8 mouse cellular contexts compared by ENCODE assay signal in the genomic region with DNA sequence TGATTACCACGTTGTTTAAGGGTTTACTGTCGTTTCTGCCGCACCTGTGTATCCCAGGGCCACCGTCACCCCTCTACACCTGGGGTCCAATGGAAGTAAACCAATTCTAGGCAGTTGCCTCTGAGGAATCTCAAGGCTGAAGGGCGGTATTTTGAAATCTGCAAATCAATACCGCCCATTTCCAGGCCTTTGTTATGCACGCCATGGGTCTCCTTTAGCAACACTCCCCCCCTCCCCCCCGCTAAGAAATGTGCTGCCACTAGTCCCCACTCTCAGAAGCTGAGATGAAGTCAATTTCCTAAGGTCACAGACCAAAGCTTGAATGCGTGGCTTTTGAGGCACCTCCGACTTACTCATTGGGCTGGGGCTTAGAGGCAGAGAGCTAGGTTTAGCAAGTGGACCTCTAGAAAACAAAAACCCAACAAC. TPM values are rescaled to one million over a fixed set of nuclear protein-coding genes. Genes with fewer than 3 reads are reported as not detected.
DNase-seq lines count a peak whose midpoint lies in the region; ATAC-seq and TF ChIP-seq lines count a peak whose summit lies in the region.

No protein-coding gene starts in this region.

- TF ChIP-seq CTCF in small intestine, adult 2 months (IDR thresholded peaks at IDR 0.05; ENCODE audit: extremely low read depth, insufficient read length, insufficient replicate concordance, low read depth, low read length): no peak

- peaks cover 6% of the 10 kb centered on the region; the same call in 1 of the 2 replicates for H3K27me3 ChIP-seq in liver, embryonic 15.5 days
- H3K27me3 ChIP-seq in small intestine, adult 2 months (ENCODE audit: control insufficient read depth, insufficient read depth, low read length): no peaks in the 10 kb centered on the region; the same call in 1 of the 2 replicates

- intact Hi-C loops in left cerebral cortex, postnatal 25 days (cut with DNase I): loop anchor here (1.0 kb wide), 1 partner anchor 137 kb away; a partner anchor contains a TSS

- H3K27ac ChIP-seq in liver, embryonic 15.5 days (replicated peaks): peak overlapping the region; percentile 85; the same call in 1 of the 2 replicates
- H3K27ac ChIP-seq in small intestine, adult 2 months (ENCODE audit: insufficient read depth, low read depth, low read length): no peak overlapping the region

- H3K9me3 ChIP-seq in liver, embryonic 15.5 days (replicated peaks): no peaks in the 10 kb centered on the region

- H3K4me3 ChIP-seq in liver, embryonic 15.5 days (replicated peaks): peak overlapping the region; percentile 99
- peak overlapping the region; percentile 100 for H3K4me3 ChIP-seq in small intestine, adult 2 months (ENCODE audit: low read depth, low read length)

- peak overlapping the region; percentile 82 for H3K4me2 ChIP-seq in liver, embryonic 15.5 days

- peak; percentile 1; the same call in 1 of the 2 replicates for ATAC-seq in liver, embryonic 15.5 days (ENCODE audit: insufficient read depth)

- TF ChIP-seq POLR2A in small intestine, adult 2 months (IDR thresholded peaks at IDR 0.05; ENCODE audit: low read depth, low read length): no peak

- peak; percentile 6 for DNase-seq in kidney, adult 9 months
- DNase-seq in kidney, postnatal 10 days: no peak
- peak; percentile 4 for DNase-seq in T-cell, adult 2 months (ENCODE audit: low spot score)
- DNase-seq in gonadal fat pad, adult 2 months (ENCODE audit: low read depth): peak; percentile 8
- no peak for DNase-seq in left cerebral cortex, postnatal 25 days (ENCODE audit: low spot score in 2 of 2)
- no peak for DNase-seq in adrenal gland, postnatal 36 days

- WGBS in liver, embryonic 15.5 days (ENCODE audit: insufficient replicate concordance): 16% methylated on average over 10 of the region's 10 CpGs
- WGBS in small intestine, adult 2 months: 10% methylated on average over 10 of the region's 10 CpGs

- H3K4me1 ChIP-seq in liver, embryonic 15.5 days (replicated peaks): peaks cover 29% of the 10 kb centered on the region
- H3K4me1 ChIP-seq in small intestine, adult 2 months (ENCODE audit: control insufficient read depth, insufficient read depth, insufficient read length, low read length): no peaks in the 10 kb centered on the region

- peak overlapping the region; percentile 96; the same call in 1 of the 2 replicates for H3K9ac ChIP-seq in liver, embryonic 15.5 days

- peaks cover 24% of the 10 kb centered on the region for H3K36me3 ChIP-seq in liver, embryonic 15.5 days (replicated peaks)
- H3K36me3 ChIP-seq in small intestine, adult 2 months (ENCODE audit: control insufficient read depth, insufficient read depth, low read length): no peaks in the 10 kb centered on the region

RNA-seq across cellular contexts. Expression of a gene that starts 0.6 kb away (rescaled TPM):
- 2.3 and 3.5 TPM in 2 replicates for polyA plus RNA-seq in gonadal fat pad, adult 2 months (2012; rRNA removed)
- 14.2 and 15.4 TPM in 2 replicates for polyA plus RNA-seq in liver, embryonic 15.5 days (2015; fragmentation: Nextera tagmentation; extraction: Ambion mirVana)
- polyA plus RNA-seq in small intestine, adult 2 months (2012; rRNA removed): 0.18 and 0.79 TPM in 2 replicates
- total RNA-seq in left cerebral cortex, postnatal 25 days (2021): 10 to 100 TPM; 28.0 to 30.3 TPM
- 10 to 100 TPM; 30.6 to 48.9 TPM for total RNA-seq in adrenal gland, postnatal 36 days (2021)

RNA-seq across cellular contexts. Expression of a gene that starts 34.3 kb away (rescaled TPM):
- polyA plus RNA-seq in gonadal fat pad, adult 2 months (2012; rRNA removed): 0.94 and 2.0 TPM in 2 replicates
- 0.08 and 0.17 TPM in 2 replicates for polyA plus RNA-seq in liver, embryonic 15.5 days (2015; fragmentation: Nextera tagmentation; extraction: Ambion mirVana)
- polyA plus RNA-seq in small intestine, adult 2 months (2012; rRNA removed): 0.13 and 0.23 TPM in 2 replicates
- total RNA-seq in left cerebral cortex, postnatal 25 days (2021): 1 to 10 TPM; 4.6 to 5.2 TPM
- 10 to 100 TPM in 1 of 2 experiments, 1 to 10 TPM in 1; 2.6 to 14.5 TPM for total RNA-seq in adrenal gland, postnatal 36 days (2021)

Comparison
In these comparisons a context has a peak if more than half of its experiments do, and no peak if none do; other contexts are left out.
1. DNase-seq: peak in kidney, adult 9 months (single experiment), T-cell, adult 2 months (single experiment) and gonadal fat pad, adult 2 months (single experiment); none in kidney, postnatal 10 days (single experiment), left cerebral cortex, postnatal 25 days (0 of 2) and adrenal gland, postnatal 36 days (0 of 2).